In genomic region chr16:8417011-8417720, GRCm38 (mm10) we compare ENCODE assay signal across 21 mouse cellular contexts. TPM values are rescaled to one million over a fixed set of nuclear protein-coding genes. Genes with fewer than 3 reads are reported as not detected.
DNase-seq lines count a peak whose midpoint lies in the region; ATAC-seq lines count a peak whose summit lies in the region.
"Had no signal": no experiment of that assay in that cellular context is flagged by ENCODE, and none has a peak within 500 bp of the region (broad histone marks: within the 10 kb centered on the region; RNA-seq: fewer than 3 reads in every experiment).

No protein-coding gene starts in this region.

- no peak overlapping the region for H3K9ac ChIP-seq in intestine, embryonic 16.5 days (ENCODE audit: low read depth, low read length)
- H3K9ac ChIP-seq: embryonic facial prominence, embryonic 12.5 days; liver, embryonic 12.5 days had no signal

- H3K9me3 ChIP-seq in heart, embryonic 10.5 days: no peaks in the 10 kb centered on the region
- no peaks in the 10 kb centered on the region for H3K9me3 ChIP-seq in intestine, embryonic 16.5 days (ENCODE audit: control insufficient read depth, low read length)
- H3K9me3 ChIP-seq: embryonic facial prominence, embryonic 12.5 days; forebrain, embryonic 10.5 days; G1E; liver, embryonic 12.5 days had no signal

- H3K4me3 ChIP-seq in heart, embryonic 10.5 days: no peak overlapping the region
- H3K4me3 ChIP-seq in intestine, embryonic 16.5 days (ENCODE audit: low read length): no peak overlapping the region
- H3K4me3 ChIP-seq: embryonic facial prominence, embryonic 12.5 days; forebrain, embryonic 10.5 days; liver, embryonic 12.5 days; myocyte had no signal

- H3K27me3 ChIP-seq in heart, embryonic 10.5 days (ENCODE audit: insufficient read depth, poor library complexity, severe bottlenecking): peaks cover 14% of the 10 kb centered on the region; the same call in 1 of the 2 replicates
- no peaks in the 10 kb centered on the region; the same call in 1 of the 2 replicates for H3K27me3 ChIP-seq in intestine, embryonic 16.5 days (replicated peaks; ENCODE audit: control insufficient read depth, insufficient read depth, low read length)

- intact Hi-C loops in left cerebral cortex, postnatal 36 days (cut with DNase I): no loop called here
- intact Hi-C loops in left cerebral cortex, postnatal 10 days (cut with DNase I): no loop called here

- peak; percentile 73 for DNase-seq in heart, embryonic 10.5 days (ENCODE audit: low spot score)
- DNase-seq in heart, postnatal 4 days: no peak
- peak; percentile 20 to 26 for DNase-seq in left cerebral cortex, postnatal 36 days (ENCODE audit: low spot score in 2 of 2)
- no peak for DNase-seq in left cerebral cortex, postnatal 10 days (ENCODE audit: extremely low spot score in 1 of 2, low spot score in 2 of 2)
- DNase-seq in testis, postnatal 10 days (ENCODE audit: low spot score): peak; percentile 41
- no peak for DNase-seq in testis, postnatal 14 days (ENCODE audit: low spot score)
- no peak for DNase-seq in gastrocnemius, postnatal 25 days
- DNase-seq: adrenal gland, postnatal 14 days; cerebellum, adult 9-10 months; heart, postnatal 36 days; thymus, adult 2 months had no signal

- 66% methylated on average over 20 of the region's 20 CpGs for WGBS in heart, embryonic 10.5 days
- 63% methylated on average over 20 of the region's 20 CpGs for WGBS in intestine, embryonic 16.5 days

- no peak overlapping the region for H3K4me2 ChIP-seq in intestine, embryonic 16.5 days (ENCODE audit: low read depth, low read length)
- H3K4me2 ChIP-seq: embryonic facial prominence, embryonic 12.5 days; liver, embryonic 12.5 days had no signal

- ATAC-seq in intestine, embryonic 16.5 days: no peak
- ATAC-seq: liver, embryonic 12.5 days; lung, postnatal 0 days had no signal

- no peaks in the 10 kb centered on the region for H3K4me1 ChIP-seq in heart, embryonic 10.5 days
- no peaks in the 10 kb centered on the region for H3K4me1 ChIP-seq in intestine, embryonic 16.5 days (ENCODE audit: control insufficient read depth, insufficient read depth, low read length)
- H3K4me1 ChIP-seq: embryonic facial prominence, embryonic 12.5 days; liver, embryonic 12.5 days had no signal

- H3K27ac ChIP-seq in heart, embryonic 10.5 days: no peak overlapping the region
- H3K27ac ChIP-seq in intestine, embryonic 16.5 days (ENCODE audit: low read length): no peak overlapping the region
- H3K27ac ChIP-seq: embryonic facial prominence, embryonic 12.5 days; forebrain, embryonic 10.5 days; liver, embryonic 12.5 days had no signal

- H3K36me3 ChIP-seq in heart, embryonic 10.5 days: no peaks in the 10 kb centered on the region
- no peaks in the 10 kb centered on the region for H3K36me3 ChIP-seq in intestine, embryonic 16.5 days (ENCODE audit: control insufficient read depth, insufficient read depth, low read length)
- H3K36me3 ChIP-seq: embryonic facial prominence, embryonic 12.5 days; forebrain, embryonic 10.5 days; G1E; liver, embryonic 12.5 days had no signal

RNA-seq across cellular contexts. Expression of gene Tmem114, which starts 7.8 kb away (rescaled TPM):
- not detected in 2 replicates for polyA plus RNA-seq in heart, embryonic 10.5 days (2016; fragmentation: Nextera tagmentation; extraction: Ambion mirVana)
- not detected for total RNA-seq in heart, postnatal 4 days (2021)
- 1 to 10 TPM; 1.5 to 1.8 TPM for total RNA-seq in left cerebral cortex, postnatal 36 days (2021)
- 1 to 10 TPM; 2.4 to 3.4 TPM for total RNA-seq in left cerebral cortex, postnatal 10 days (2021)
- polyA plus RNA-seq in intestine, embryonic 16.5 days (2015; fragmentation: Nextera tagmentation; extraction: Ambion mirVana): not detected in 2 replicates
- not detected for total RNA-seq in gastrocnemius, postnatal 25 days (2021)
- total RNA-seq: adrenal gland, postnatal 14 days; G1E; gastrocnemius, adult 18-20 months; heart, postnatal 36 days; megakaryocyte-erythroid progenitor cell, adult 5-6 weeks had no signal
- polyA plus RNA-seq: C2C12; G1E; liver, embryonic 12.5 days; lung, postnatal 0 days; myocyte had no signal

RNA-seq across cellular contexts. Expression of gene Mettl22, which starts 53.4 kb away (rescaled TPM):
- polyA plus RNA-seq in heart, embryonic 10.5 days (2016; fragmentation: Nextera tagmentation; extraction: Ambion mirVana): 38.0 and 54.3 TPM in 2 replicates
- total RNA-seq in heart, postnatal 4 days (2021): 10 to 100 TPM; 30.3 to 34.3 TPM
- 10 to 100 TPM; 26.4 to 27.9 TPM for total RNA-seq in left cerebral cortex, postnatal 36 days (2021)
- 10 to 100 TPM; 35.5 to 37.6 TPM for total RNA-seq in left cerebral cortex, postnatal 10 days (2021)
- 13.8 and 15.0 TPM in 2 replicates for polyA plus RNA-seq in intestine, embryonic 16.5 days (2015; fragmentation: Nextera tagmentation; extraction: Ambion mirVana)
- 10 to 100 TPM; 73.7 to 80.6 TPM for total RNA-seq in gastrocnemius, postnatal 25 days (2021)

Comparison
In these comparisons a context has a peak if more than half of its experiments do, and no peak if none do; other contexts are left out.
1. DNase-seq: peak in heart, embryonic 10.5 days (single experiment), left cerebral cortex, postnatal 36 days (2 of 2) and testis, postnatal 10 days (single experiment); none in heart, postnatal 4 days (single experiment), left cerebral cortex, postnatal 10 days (0 of 2), testis, postnatal 14 days (single experiment) and gastrocnemius, postnatal 25 days (single experiment).